Mouse (Mus musculus): Measurements from ENCODE around the gene Slfn8.
A peak's percentile ranks its signal among the peaks of the same experiment; 100 is the strongest.
"Not testable (repeated sequence)": the region's sequence is repeated elsewhere in the genome, so short reads cannot be mapped to it uniquely, and the experiment has no call there.

The Slfn8 gene

DNA sequence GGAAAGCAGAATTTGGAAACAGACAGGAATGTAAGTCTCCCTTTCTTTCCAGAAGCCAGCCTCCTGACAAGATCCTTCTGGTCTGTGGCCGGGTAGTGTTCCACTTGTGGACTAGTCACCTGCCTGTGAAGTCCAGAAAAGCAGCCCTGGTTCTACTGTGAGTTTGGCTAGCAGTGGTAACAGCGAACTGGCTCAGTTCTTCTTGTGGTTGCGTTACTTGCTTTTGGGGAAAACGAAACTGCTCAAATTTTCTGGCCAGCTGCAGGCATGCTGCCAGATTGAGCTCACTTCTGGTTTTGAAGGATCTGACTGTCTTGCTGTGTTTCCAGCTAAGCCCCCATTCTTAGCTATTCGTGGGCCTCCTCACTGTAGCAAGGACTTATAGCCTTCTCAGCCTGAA, at the start of gene Slfn8:
Gene Slfn8 (minus strand): TSS at position 190 of the 400 bp plus-strand sequence.
- DNase-seq, result peak; percentile 24 to 53

GRCm38 (mm10) chr11:83067982-83068694, 47.5 kb upstream of the Slfn8 start:
- no peak for DNase-seq

DNA sequence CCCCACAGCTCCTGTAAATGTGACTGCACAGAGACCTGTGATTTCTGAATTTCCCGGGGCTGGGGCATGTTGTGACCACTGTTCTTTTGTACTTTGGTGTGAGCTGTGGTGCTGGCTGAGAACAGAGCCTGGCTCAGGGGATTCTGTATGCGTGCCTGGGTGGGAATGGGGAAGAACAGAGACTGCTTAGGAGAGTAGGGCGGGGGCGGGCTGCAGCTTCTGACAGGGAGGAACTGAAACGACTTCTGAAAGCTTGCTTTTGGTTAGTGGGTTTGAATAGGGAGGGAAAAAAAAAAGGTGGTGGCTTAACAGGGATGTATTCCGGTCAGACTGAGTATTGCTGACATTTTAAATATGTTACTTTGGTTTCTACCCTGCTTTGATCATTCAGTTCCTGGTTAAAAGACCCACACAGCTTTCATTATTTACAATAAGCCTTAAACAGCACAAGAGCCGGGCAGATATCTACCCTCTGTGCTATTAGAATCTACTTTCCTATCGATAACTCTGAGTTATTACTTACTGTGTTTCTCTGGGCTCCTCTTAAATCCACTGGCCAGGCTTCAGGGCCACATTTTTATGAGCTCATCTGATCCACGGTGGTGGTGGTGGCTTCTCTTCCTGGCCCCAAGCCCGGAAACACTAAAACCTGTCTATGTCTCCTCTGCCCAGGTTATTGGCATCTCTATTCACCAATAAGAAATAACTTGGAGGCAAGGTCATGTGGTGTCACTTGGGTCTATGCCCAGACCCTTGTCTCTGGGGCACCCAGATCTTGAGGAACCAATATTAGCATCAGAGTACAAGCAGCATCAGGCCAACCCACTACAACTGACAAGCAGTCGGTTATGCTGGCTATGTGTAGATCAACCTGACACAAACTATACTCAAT, 46.3 kb upstream of the Slfn8 start:
- no peak for DNase-seq

DNA sequence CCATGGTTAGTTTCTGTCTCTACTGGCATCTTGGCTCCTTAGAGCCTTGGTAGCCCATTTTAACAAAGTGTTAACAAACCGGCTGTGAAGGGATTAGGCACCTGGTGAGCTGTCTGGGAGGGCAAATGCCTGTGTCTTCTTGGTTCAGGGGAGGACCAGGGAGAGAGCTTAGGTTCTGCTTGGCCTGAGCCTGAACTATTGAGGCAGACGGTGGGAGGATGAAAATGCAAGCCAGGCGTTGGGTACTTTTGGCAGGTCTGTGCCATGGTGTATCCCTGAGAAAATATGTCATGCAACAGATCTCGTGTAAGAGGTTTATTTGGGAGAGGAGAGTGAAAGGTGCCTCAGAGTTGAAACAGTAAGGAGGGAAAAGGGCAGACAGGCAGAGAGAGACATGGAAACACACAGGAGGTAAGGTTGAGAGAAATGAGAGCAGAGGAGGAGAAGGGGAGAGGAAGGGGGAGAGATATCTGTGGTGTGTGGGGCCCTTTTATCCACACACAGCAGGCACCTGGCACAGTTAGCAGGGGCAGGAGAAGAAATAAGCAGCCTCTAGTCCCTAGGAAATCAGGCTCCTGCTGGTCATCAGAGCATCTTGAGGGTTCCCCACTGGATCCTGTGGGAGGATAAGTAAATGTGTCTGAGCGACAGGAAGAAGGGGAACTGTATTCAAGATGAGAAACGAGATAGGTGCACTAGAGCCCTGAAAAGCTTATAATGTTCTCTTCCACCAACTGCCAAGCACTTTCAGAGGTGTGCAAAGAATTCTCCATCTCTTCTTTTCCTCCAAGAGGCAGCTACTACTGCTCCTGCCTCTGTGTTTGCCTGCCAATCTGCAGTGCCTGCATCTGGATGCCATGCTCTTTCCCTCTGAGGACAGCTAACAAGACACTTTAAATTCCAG, 45.1 kb upstream of the Slfn8 start:
- no peak for DNase-seq

- peak in 1 of 2 experiments; percentile 36 for DNase-seq
These were observed 44.3 kb upstream of the Slfn8 start, which contains the start of gene Slfn2 for GRCm38 (mm10) chr11:83064946-83065345. Gene Slfn2, plus strand, starts transcription at chr11:83065112.

GRCm38 (mm10) chr11:83063941-83064349, 43.3 kb upstream of the Slfn8 start:
- no peak for DNase-seq

- DNase-seq, result no peak
These were observed 42.5 kb upstream of the Slfn8 start for GRCm38 (mm10) chr11:83063126-83063525.

DNA sequence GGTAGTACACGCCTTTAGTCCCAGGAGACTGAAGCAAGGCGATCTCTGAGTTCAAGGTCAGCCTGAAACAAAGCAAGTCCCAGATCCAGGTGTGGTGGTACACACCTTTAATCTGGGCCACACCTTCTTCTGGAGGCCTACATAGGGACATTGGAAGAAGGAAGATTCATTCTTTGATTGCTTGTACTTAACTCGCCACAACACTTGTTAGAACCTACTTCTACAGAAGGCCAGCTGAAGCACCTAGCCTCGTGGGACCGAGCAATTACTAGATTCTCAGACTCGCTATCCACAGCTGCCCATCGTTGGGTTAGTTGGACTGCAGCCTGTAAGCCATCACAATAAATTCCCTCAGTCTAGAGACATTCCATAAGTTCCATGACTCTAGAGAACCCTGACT, 41.2 kb upstream of the Slfn8 start:
- DNase-seq, result no peak

DNA sequence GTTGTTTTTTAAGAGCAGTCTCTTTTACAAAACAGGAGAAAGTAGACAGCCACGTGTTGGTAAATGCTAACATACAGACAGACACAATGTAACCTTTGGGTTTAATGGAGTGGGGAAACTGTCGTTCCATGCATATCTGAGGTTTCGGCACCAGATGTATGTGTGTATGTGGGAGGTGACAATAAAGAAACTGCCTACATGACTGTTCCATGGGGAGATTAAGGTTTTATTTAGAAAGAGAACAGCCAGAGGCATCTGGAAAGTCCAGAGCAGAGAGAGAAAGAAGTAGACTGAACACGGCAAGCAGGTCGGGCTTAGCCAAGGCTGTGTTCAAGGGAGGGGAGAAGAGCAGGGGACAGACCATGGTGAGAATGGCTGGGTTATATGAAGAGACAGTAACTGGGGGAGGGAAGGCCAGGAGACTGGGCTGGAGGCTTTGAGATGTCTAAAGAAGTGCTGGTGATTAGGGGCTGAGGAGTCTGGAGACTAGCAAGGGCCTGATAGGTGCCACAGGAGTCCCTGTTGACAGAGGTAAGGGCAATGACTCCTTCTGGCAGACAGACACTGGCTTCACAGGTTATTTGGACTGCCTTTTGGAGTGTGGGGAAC, 39.9 kb upstream of the Slfn8 start:
- no peak for DNase-seq

- peak; percentile 56 to 57 for DNase-seq
These were observed 37.3 kb upstream of the Slfn8 start for GRCm38 (mm10) chr11:83057863-83058262.

DNA sequence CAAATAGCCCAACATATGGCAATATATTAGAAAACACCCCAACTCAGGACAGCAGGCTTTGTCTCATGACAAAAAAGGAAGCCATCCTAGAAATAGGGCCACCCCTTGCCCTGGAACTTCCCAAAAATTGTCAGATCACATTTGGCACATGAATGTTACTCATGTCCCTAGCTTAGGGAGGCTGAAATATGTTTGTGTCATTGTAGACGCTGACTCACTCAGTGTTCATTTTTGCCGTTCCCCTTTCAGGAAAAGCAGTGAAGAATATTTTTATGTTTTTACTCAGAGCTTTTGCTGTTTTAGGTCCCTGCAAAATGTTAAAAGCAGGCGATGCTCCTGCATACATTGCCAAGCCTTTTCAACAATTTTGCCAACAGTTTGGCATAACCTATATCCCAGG, 25.0 kb upstream of the Slfn8 start:
- DNase-seq, result no peak

- DNase-seq, result no peak
These were observed 23.3 kb upstream of the Slfn8 start for GRCm38 (mm10) chr11:83043891-83044290.

- DNase-seq, result no peak
These were observed 20.4 kb upstream of the Slfn8 start for GRCm38 (mm10) chr11:83041000-83041399.

- DNase-seq, result peak in 1 of 2 experiments; percentile 7
These were observed 19.7 kb upstream of the Slfn8 start for GRCm38 (mm10) chr11:83040325-83040724.

DNA sequence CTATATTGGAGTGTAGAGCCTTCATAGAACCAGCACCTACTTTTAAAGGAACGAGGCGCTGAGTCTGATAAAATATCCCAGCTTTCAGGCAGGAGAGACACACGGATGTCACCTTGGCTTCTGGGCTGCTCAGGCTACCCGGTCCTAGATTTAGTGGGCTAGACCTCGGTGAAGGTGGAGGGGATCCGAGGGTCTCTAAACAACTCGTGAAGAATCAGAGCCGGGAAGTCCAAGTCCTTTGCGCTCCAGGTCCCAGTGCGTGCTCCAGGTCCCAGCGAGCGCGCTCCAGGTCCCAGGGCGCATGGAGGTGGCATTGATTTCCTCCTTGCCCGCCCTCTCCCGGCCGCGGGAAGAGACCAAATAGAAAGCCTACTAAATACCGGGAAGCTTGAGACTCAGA, 19.2 kb upstream of the Slfn8 start:
- DNase-seq, result no peak

DNA sequence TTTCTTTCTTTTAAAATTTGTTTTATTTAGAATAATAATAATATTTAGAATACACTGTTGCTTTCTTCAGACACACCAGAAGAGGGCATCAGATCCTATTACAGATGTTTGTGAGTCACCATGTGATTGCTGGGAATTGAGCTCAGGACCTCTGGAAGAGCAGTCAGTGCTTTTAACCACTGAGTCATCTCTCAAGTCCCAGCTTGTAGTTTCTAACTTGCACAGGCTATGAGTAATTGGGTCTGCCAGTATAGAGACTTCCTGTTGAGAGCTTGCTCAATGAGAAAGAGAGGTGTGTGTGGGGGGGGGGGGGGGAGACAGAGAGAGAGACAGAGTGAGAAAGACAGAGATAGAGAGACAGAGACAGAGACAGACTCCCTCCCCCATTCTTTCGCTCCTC, 18.5 kb upstream of the Slfn8 start:
- no peak for DNase-seq

DNA sequence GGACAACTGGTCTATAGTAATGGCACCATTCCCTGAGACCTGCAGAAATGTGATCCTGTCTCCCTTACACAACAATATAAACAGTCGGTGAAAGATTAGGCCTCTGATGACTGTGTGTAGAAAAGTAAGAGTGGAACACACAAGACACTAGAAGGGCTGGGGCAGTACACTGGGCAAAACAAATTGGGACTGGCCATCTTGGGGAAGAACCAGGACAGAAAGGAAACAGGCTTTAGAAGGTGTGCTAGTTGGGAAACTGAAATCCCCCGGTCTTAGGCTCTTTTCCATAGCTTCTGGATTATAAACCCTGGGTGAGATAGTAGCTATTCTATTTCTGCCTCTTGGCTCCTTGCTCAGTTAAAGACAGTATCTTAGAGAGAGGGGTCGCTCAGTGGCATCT, 18.1 kb upstream of the Slfn8 start:
- not testable (repeated sequence) for DNase-seq

DNA sequence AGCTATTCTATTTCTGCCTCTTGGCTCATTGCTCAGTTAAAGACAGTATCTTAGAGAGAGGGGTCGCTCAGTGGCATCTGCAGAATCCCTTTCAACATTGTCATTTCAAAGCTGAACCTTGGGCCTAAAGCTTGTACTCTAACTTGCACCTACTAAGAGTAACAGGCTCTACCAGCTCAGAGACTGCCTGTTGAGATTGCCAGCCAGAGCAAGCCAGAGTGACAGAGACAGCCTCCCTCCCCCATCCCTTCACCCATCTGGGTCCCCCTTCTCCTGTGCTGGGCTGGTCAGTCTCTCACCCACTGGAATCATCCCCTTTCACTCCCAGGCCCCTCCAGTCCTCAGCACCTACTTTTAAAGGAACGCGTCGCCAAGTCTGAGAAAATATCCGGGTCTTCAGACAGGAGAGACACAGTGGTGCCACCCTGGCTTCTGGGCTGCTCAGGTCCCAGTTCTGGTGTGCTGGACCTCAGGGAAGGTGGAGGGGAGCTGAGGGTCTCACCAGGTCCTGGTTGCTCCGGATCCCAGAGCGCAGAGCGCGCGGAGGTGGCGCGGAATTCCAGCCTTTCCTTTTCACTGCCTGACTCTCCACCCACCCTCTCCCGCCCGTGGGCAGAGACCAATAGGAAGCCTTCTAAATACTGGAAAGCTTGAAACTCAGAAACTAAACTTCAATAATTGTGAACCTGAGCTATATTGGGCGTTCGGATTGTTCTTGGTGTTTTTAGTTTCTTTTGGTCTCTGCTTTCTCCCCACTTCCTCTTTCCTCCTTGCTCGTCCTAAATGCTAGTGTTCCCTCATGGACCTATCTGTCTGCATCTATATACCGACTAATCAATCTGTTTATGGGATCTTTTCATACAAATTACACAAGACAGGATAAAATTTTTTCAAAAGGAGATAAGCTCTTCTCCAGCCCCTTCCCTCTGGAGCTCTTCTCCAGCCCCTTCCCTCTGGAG, 770 bp downstream of the Slfn8 start:
- not testable (repeated sequence) for DNase-seq

DNA sequence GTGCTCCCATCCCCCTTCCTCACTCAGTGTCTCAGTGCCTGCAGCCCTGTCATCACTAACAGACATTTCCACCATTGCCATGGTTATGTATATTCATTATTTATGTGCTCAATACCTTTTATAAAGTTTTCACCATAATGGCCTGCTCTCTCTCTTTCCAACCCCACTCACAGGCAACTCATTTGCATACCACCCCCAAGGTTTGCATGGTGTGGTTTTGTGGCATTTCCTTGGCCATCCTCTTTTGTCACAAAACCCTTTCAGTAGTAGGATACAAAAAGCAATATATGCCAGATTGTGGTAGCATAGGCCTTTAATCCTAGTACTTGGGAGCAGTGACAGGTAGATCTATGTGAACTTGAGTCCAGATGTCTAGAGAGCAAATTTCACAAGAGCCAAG, 4.5 kb downstream of the Slfn8 start:
- DNase-seq, result no peak

GRCm38 (mm10) chr11:83013356-83013755, 7.3 kb downstream of the Slfn8 start:
- no peak for DNase-seq
